Mouse (Mus musculus) stomach, embryonic 16.5 days (tissue): ENCODE data around the gene Tmem252. TPM values are rescaled to one million over a fixed set of nuclear protein-coding genes. Genes with fewer than 3 reads are reported as not detected.
A peak's percentile ranks its signal among the peaks of the same experiment; 100 is the strongest.

Experiments
- ATAC-seq: fragments of 200-750 bp; cut with Nextera tagmentation; 2 replicates; pipeline ENCODE4 v1.8.0; 2017; ENCODE audit warnings: moderate number of reproducible peaks, moderate TSS enrichment; ENCODE audit not compliant: insufficient read depth, low FRiP score
- H3K27ac ChIP-seq: fragments of 300-500 bp; sonication (generic); 2 replicates; pipeline ENCODE4 v1.5.1; 2014; ENCODE audit warnings: low read length
- H3K27me3 ChIP-seq: fragments of 300-500 bp; sonication (generic); 2 replicates; pipeline ENCODE4 v1.6.1; 2014; ENCODE audit warnings: low read length, control low read depth, mixed read lengths; ENCODE audit not compliant: control insufficient read depth, insufficient read depth
- H3K36me3 ChIP-seq: fragments of 300-500 bp; sonication (generic); 2 replicates; pipeline ENCODE4 v1.6.1; 2014; ENCODE audit warnings: low read length; ENCODE audit not compliant: control insufficient read depth, insufficient read depth
- H3K4me1 ChIP-seq: fragments of 300-500 bp; sonication (generic); 2 replicates; pipeline ENCODE4 v1.6.1; 2014; ENCODE audit warnings: low read length, control low read depth, mixed read lengths; ENCODE audit not compliant: control insufficient read depth, insufficient read depth
- H3K4me2 ChIP-seq: fragments of 300-500 bp; sonication (generic); 2 replicates; pipeline ENCODE4 v1.6.1; 2014; ENCODE audit warnings: low read depth, low read length, mixed read lengths
- H3K4me3 ChIP-seq: fragments of 300-500 bp; sonication (generic); replicated peaks from 2 replicates; pipeline ENCODE4 v1.5.1; 2014; ENCODE audit warnings: mild to moderate bottlenecking, low read length
- H3K9ac ChIP-seq: fragments of 300-500 bp; sonication (generic); 2 replicates; pipeline ENCODE4 v1.6.1; 2014; ENCODE audit warnings: low read length
- H3K9me3 ChIP-seq: fragments of 300-500 bp; sonication (generic); replicated peaks from 2 replicates; pipeline ENCODE4 v1.6.1; 2016; ENCODE audit warnings: low read length, control low read depth; ENCODE audit not compliant: control insufficient read depth
- WGBS: fragments of 180-500 bp; shearing (Covaris S2); extraction: QIAGEN DNeasy Blood & Tissue Kit; methylation state at CpG from one replicate; pipeline ENCODE4 v1.1.7; 2014; 5-methylcytosine and 5-hydroxymethylcytosine counted together
- polyA plus RNA-seq: library from polyadenylated mRNA; unstranded; fragments of >200 nt; fragmentation: Nextera tagmentation; extraction: Ambion mirVana; gene quantifications from 2 replicates; pipeline ENCODE4 v1.2.1, GENCODE M21; 2015

The Tmem252 gene
- polyA plus RNA-seq, 1 experiment from 2014 or later: 8.4 TPM

GRCm38 (mm10) chr19:24671571-24671970, 2.2 kb upstream of the Tmem252 start:
- H3K9me3 ChIP-seq: no peaks in the 10 kb centered on the region
- WGBS: 59% methylated on average over 3 of the region's 3 CpGs
- H3K4me1 ChIP-seq: peaks cover 3% of the 10 kb centered on the region; the same call in 1 of the 2 replicates
- no peak overlapping the region for H3K27ac ChIP-seq
- ATAC-seq: no peak
- no peaks in the 10 kb centered on the region for H3K36me3 ChIP-seq
- H3K4me2 ChIP-seq: no peak overlapping the region
- no peaks in the 10 kb centered on the region for H3K27me3 ChIP-seq
- no peak overlapping the region for H3K9ac ChIP-seq
- no peak overlapping the region for H3K4me3 ChIP-seq

- peaks cover 3% of the 10 kb centered on the region; the same call in 1 of the 2 replicates for H3K4me1 ChIP-seq
- no peak overlapping the region for H3K4me3 ChIP-seq
- no peaks in the 10 kb centered on the region for H3K27me3 ChIP-seq
- H3K9me3 ChIP-seq: no peaks in the 10 kb centered on the region
- no peaks in the 10 kb centered on the region for H3K36me3 ChIP-seq
- WGBS: 52% methylated on average over 10 of the region's 10 CpGs
- H3K4me2 ChIP-seq: no peak overlapping the region
- no peak overlapping the region for H3K27ac ChIP-seq
- no peak overlapping the region for H3K9ac ChIP-seq
- no peak for ATAC-seq
These were observed 1.3 kb upstream of the Tmem252 start for GRCm38 (mm10) chr19:24672366-24672960.

- no peak overlapping the region for H3K27ac ChIP-seq
- no peak overlapping the region for H3K4me3 ChIP-seq
- no peak for ATAC-seq
- no peaks in the 10 kb centered on the region for H3K9me3 ChIP-seq
- WGBS: 59% methylated on average over 10 of the region's 10 CpGs
- no peak overlapping the region for H3K4me2 ChIP-seq
- H3K36me3 ChIP-seq: no peaks in the 10 kb centered on the region
- H3K27me3 ChIP-seq: no peaks in the 10 kb centered on the region
- H3K4me1 ChIP-seq: peaks cover 3% of the 10 kb centered on the region; the same call in 1 of the 2 replicates
- H3K9ac ChIP-seq: no peak overlapping the region
These were observed 477 bp upstream of the Tmem252 start for GRCm38 (mm10) chr19:24673331-24673730.

- Histone ChIP-seq H3K36me3 (no peaks in the 10 kb centered on the region), H3K27ac (no peak overlapping the region), H3K4me3 (no peak overlapping the region), H3K4me2 (no peak overlapping the region), H3K9me3 (no peaks in the 10 kb centered on the region), H3K4me1 (peaks cover 3% of the 10 kb centered on the region; the same call in 1 of the 2 replicates), H3K9ac (no peak overlapping the region), H3K27me3 (no peaks in the 10 kb centered on the region)
- 85% methylated on average over 7 of the region's 7 CpGs for WGBS
- no peak for ATAC-seq
These were observed 2.6 kb downstream of the Tmem252 start for GRCm38 (mm10) chr19:24676429-24676828.

GRCm38 (mm10) chr19:24677242-24677984, 3.6 kb downstream of the Tmem252 start:
- WGBS: 62% methylated on average over 8 of the region's 8 CpGs

GRCm38 (mm10) chr19:24683016-24683720, 9.4 kb downstream of the Tmem252 start:
- WGBS: 53% methylated on average over 12 of the region's 12 CpGs
- Histone ChIP-seq H3K36me3 (no peaks in the 10 kb centered on the region), H3K4me2 (no peak overlapping the region), H3K4me1 (no peaks in the 10 kb centered on the region), H3K9ac (no peak overlapping the region), H3K9me3 (no peaks in the 10 kb centered on the region), H3K27ac (no peak overlapping the region), H3K4me3 (no peak overlapping the region), H3K27me3 (no peaks in the 10 kb centered on the region)
- 0 out of 2 replicates have a peak, but pooled peaks have one; percentile 25 for ATAC-seq

More at GRCm38 (mm10) chr19:24677242-24677984, 3.6 kb downstream of the Tmem252 start:
- Histone ChIP-seq H3K27ac (no peak overlapping the region), H3K9ac (no peak overlapping the region), H3K36me3 (no peaks in the 10 kb centered on the region), H3K4me3 (no peak overlapping the region), H3K9me3 (no peaks in the 10 kb centered on the region), H3K27me3 (no peaks in the 10 kb centered on the region), H3K4me1 (peaks cover 3% of the 10 kb centered on the region; the same call in 1 of the 2 replicates), H3K4me2 (no peak overlapping the region)
- ATAC-seq: no peak

- ATAC-seq: no peak
- H3K9me3 ChIP-seq: no peaks in the 10 kb centered on the region
- 84% methylated on average over 10 of the region's 10 CpGs for WGBS
These were observed 12.6 kb downstream of the Tmem252 start for GRCm38 (mm10) chr19:24686411-24686810.

GRCm38 (mm10) chr19:24688327-24688726, 14.5 kb downstream of the Tmem252 start:
- no peaks in the 10 kb centered on the region for H3K4me1 ChIP-seq
- H3K27ac ChIP-seq: no peak overlapping the region
- no peak overlapping the region for H3K4me3 ChIP-seq
- H3K9ac ChIP-seq: no peak overlapping the region
- H3K9me3 ChIP-seq: no peaks in the 10 kb centered on the region
- 74% methylated on average over 6 of the region's 6 CpGs for WGBS
- no peak overlapping the region for H3K4me2 ChIP-seq
- no peak for ATAC-seq
- 0 out of 2 replicates have a peak, but pooled peaks cover 4% of the 10 kb centered on the region for H3K36me3 ChIP-seq
- no peaks in the 10 kb centered on the region for H3K27me3 ChIP-seq

More at GRCm38 (mm10) chr19:24686411-24686810, 12.6 kb downstream of the Tmem252 start:
- Histone ChIP-seq H3K4me1 (no peaks in the 10 kb centered on the region), H3K36me3 (no peaks in the 10 kb centered on the region), H3K27ac (no peak overlapping the region), H3K27me3 (no peaks in the 10 kb centered on the region), H3K4me2 (no peak overlapping the region), H3K9ac (no peak overlapping the region), H3K4me3 (no peak overlapping the region)

GRCm38 (mm10) chr19:24689531-24689930, 15.7 kb downstream of the Tmem252 start:
- Histone ChIP-seq H3K27me3 (no peaks in the 10 kb centered on the region), H3K9ac (no peak overlapping the region), H3K27ac (no peak overlapping the region), H3K36me3 (0 out of 2 replicates have a peak, but pooled peaks cover 4% of the 10 kb centered on the region), H3K4me3 (no peak overlapping the region), H3K4me1 (no peaks in the 10 kb centered on the region), H3K9me3 (no peaks in the 10 kb centered on the region), H3K4me2 (no peak overlapping the region)
- WGBS: 90% methylated on average over 4 of the region's 4 CpGs
- no peak for ATAC-seq
